Mouse (Mus musculus): Measurements from ENCODE around the gene Ttl. TPM values are rescaled to one million over a fixed set of nuclear protein-coding genes. Genes with fewer than 3 reads are reported as not detected.

The Ttl gene
- polyA plus RNA-seq, 1 experiment = 2.0 TPM

- WGBS = 87% methylated on average over 10 of the region's 10 CpGs
- DNase-seq (ENCODE audit: low read depth, low spot score) = no peak
These were observed 74.2 kb downstream of the Ttl start for GRCm38 (mm10) chr2:129139906-129140305.

Other genes with a start within 250 kb of the Ttl start
- 15.4 and 21.5 TPM in 2 replicates for gene Tmem87b, start 247.8 kb upstream of the Ttl start, polyA plus RNA-seq (2012; rRNA removed)
- 3.0 and 3.6 TPM in 2 replicates for gene Fbln7, start 203.0 kb upstream of the Ttl start, polyA plus RNA-seq (2012; rRNA removed)
- gene Zc3h8, start 121.9 kb upstream of the Ttl start, polyA plus RNA-seq (2012; rRNA removed) = 0.78 and 1.3 TPM in 2 replicates
- 0.52 and 0.88 TPM in 2 replicates for gene Zc3h6, start 98.5 kb upstream of the Ttl start, polyA plus RNA-seq (2012; rRNA removed)
- gene Gm10762, start 98.2 kb upstream of the Ttl start, polyA plus RNA-seq (2012; rRNA removed) = 1.3 and 1.8 TPM in 2 replicates
- 0.03 and 0.07 TPM in 2 replicates for gene Vinac1, start 17.8 kb upstream of the Ttl start, polyA plus RNA-seq (2012; rRNA removed)
- gene Polr1b, start 35.1 kb downstream of the Ttl start, polyA plus RNA-seq (2012; rRNA removed) = 15.9 and 21.0 TPM in 2 replicates
- 21.6 and 21.7 TPM in 2 replicates for gene Chchd5, start 63.8 kb downstream of the Ttl start, polyA plus RNA-seq (2012; rRNA removed)
- 10.1 and 10.2 TPM in 2 replicates for gene Slc20a1, start 132.8 kb downstream of the Ttl start, polyA plus RNA-seq (2012; rRNA removed)
- gene Ckap2l, start 231.3 kb downstream of the Ttl start, polyA plus RNA-seq (2012; rRNA removed) = 2.2 and 3.8 TPM in 2 replicates
- 0.12 and 0.48 TPM in 2 replicates for gene Il1a, start 244.0 kb downstream of the Ttl start, polyA plus RNA-seq (2012; rRNA removed)

Data from large intestine, adult 2 months (tissue).